Mouse (Mus musculus) hindbrain, embryonic 10.5 days (tissue): ENCODE results near the gene St6galnac6. TPM values are rescaled to one million over a fixed set of nuclear protein-coding genes. Genes with fewer than 3 reads are reported as not detected.

Experiments used
- DNase-seq: peaks from one replicate; pipeline ENCODE4 v3.0.0-alpha.2; 2017; ENCODE audit warnings: low spot score
- H3K27ac ChIP-seq: fragments of 300-500 bp; sonication (generic); 2 replicates; pipeline ENCODE4 v1.5.1; 2016; ENCODE audit warnings: mild to moderate bottlenecking, moderate library complexity
- H3K27me3 ChIP-seq: fragments of 300-500 bp; sonication (generic); 2 replicates; pipeline ENCODE4 v1.6.1; 2016; ENCODE audit warnings: mild to moderate bottlenecking; ENCODE audit not compliant: poor library complexity, insufficient read depth, severe bottlenecking
- H3K36me3 ChIP-seq: fragments of 300-500 bp; sonication (generic); 2 replicates; pipeline ENCODE4 v1.6.1; 2016; ENCODE audit warnings: mild to moderate bottlenecking, moderate library complexity
- H3K4me1 ChIP-seq: fragments of 300-500 bp; sonication (generic); replicated peaks from 2 replicates; pipeline ENCODE4 v1.6.1; 2016; ENCODE audit warnings: mild to moderate bottlenecking
- H3K4me3 ChIP-seq: fragments of 300-500 bp; sonication (generic); 2 replicates; pipeline ENCODE4 v1.5.1; 2016; ENCODE audit warnings: mild to moderate bottlenecking, moderate library complexity
- H3K9me3 ChIP-seq: fragments of 300-500 bp; sonication (generic); 2 replicates; pipeline ENCODE4 v1.6.1; 2016; ENCODE audit warnings: mild to moderate bottlenecking, moderate library complexity
- WGBS: fragments of 180-500 bp; shearing (Covaris S2); methylation state at CpG from one replicate; pipeline ENCODE4 v1.1.7; 2016; 5-methylcytosine and 5-hydroxymethylcytosine counted together
- microRNA counts: library from miRNA; unstranded; fragments of <30 nt; microRNA quantifications from one replicate; lab custom pipeline; 2017
- polyA plus RNA-seq: library from polyadenylated mRNA; unstranded; fragments of >200 nt; fragmentation: Nextera tagmentation; extraction: Ambion mirVana; gene quantifications from 2 replicates; pipeline ENCODE4 v1.2.1, GENCODE M21; 2016

St6galnac6 gene
- polyA plus RNA-seq, 1 experiment from 2014 or later, result 12.7 TPM

- Histone ChIP-seq H3K27ac (peak overlapping the region; percentile 81), H3K4me1 (peaks cover 26% of the 10 kb centered on the region), H3K36me3 (no peaks in the 10 kb centered on the region), H3K4me3 (no peak overlapping the region), H3K9me3 (no peaks in the 10 kb centered on the region), H3K27me3 (no peaks in the 10 kb centered on the region)
- DNase-seq, result peak; percentile 61
- 59% methylated on average over 12 of the region's 12 CpGs for WGBS
Observed at GRCm38 (mm10) chr2:32655826-32656225, 56.3 kb downstream of the St6galnac6 start.

GRCm38 (mm10) chr2:32658873-32659272 is 59.4 kb downstream of the St6galnac6 start:
- Histone ChIP-seq H3K4me1 (peaks cover 35% of the 10 kb centered on the region), H3K27ac (no peak overlapping the region), H3K27me3 (no peaks in the 10 kb centered on the region), H3K4me3 (no peak overlapping the region), H3K36me3 (no peaks in the 10 kb centered on the region), H3K9me3 (no peaks in the 10 kb centered on the region)
- 82% methylated on average over 2 of the region's 2 CpGs for WGBS
- DNase-seq, result no peak

- H3K4me1 ChIP-seq, result peaks cover 18% of the 10 kb centered on the region
- no peaks in the 10 kb centered on the region for H3K9me3 ChIP-seq
- no peaks in the 10 kb centered on the region for H3K36me3 ChIP-seq
- 50% methylated on average over 7 of the region's 7 CpGs for WGBS
- DNase-seq, result no peak
- peak overlapping the region; percentile 77 for H3K27ac ChIP-seq
- no peaks in the 10 kb centered on the region for H3K27me3 ChIP-seq
- no peak overlapping the region for H3K4me3 ChIP-seq
Observed at GRCm38 (mm10) chr2:32661509-32662107, 62.1 kb downstream of the St6galnac6 start.

- 56% methylated on average over 5 of the region's 5 CpGs for WGBS
- H3K27me3 ChIP-seq, result no peaks in the 10 kb centered on the region
- peak overlapping the region; percentile 77 for H3K27ac ChIP-seq
- DNase-seq, result no peak
- H3K9me3 ChIP-seq, result no peaks in the 10 kb centered on the region
- H3K4me3 ChIP-seq, result no peak overlapping the region
- peaks cover 18% of the 10 kb centered on the region for H3K4me1 ChIP-seq
- no peaks in the 10 kb centered on the region for H3K36me3 ChIP-seq
Observed at GRCm38 (mm10) chr2:32662291-32662690, 62.8 kb downstream of the St6galnac6 start.

GRCm38 (mm10) chr2:32665345-32665744 is 65.8 kb downstream of the St6galnac6 start:
- peak overlapping the region; percentile 4 for H3K27ac ChIP-seq
- no peaks in the 10 kb centered on the region for H3K9me3 ChIP-seq
- peaks cover 28% of the 10 kb centered on the region for H3K4me1 ChIP-seq
- H3K36me3 ChIP-seq, result no peaks in the 10 kb centered on the region
- H3K27me3 ChIP-seq, result no peaks in the 10 kb centered on the region
- 81% methylated on average over 8 of the region's 8 CpGs for WGBS
- no peak for DNase-seq
- H3K4me3 ChIP-seq, result no peak overlapping the region

- 88% methylated on average over 6 of the region's 6 CpGs for WGBS
- no peaks in the 10 kb centered on the region for H3K36me3 ChIP-seq
- H3K27ac ChIP-seq, result 0 out of 2 replicates have a peak overlapping the region, but pooled peaks have one; percentile 4
- no peaks in the 10 kb centered on the region for H3K27me3 ChIP-seq
- no peaks in the 10 kb centered on the region for H3K9me3 ChIP-seq
- peaks cover 28% of the 10 kb centered on the region for H3K4me1 ChIP-seq
- DNase-seq, result no peak
- no peak overlapping the region for H3K4me3 ChIP-seq
Observed at GRCm38 (mm10) chr2:32665853-32666252, 66.3 kb downstream of the St6galnac6 start.

- no peak for DNase-seq
- H3K27ac ChIP-seq, result peak overlapping the region; percentile 29
- H3K4me1 ChIP-seq, result peaks cover 17% of the 10 kb centered on the region; the same call in 1 of the 2 replicates
- no peaks in the 10 kb centered on the region for H3K27me3 ChIP-seq
- 0 out of 2 replicates have a peak, but pooled peaks cover 2% of the 10 kb centered on the region for H3K36me3 ChIP-seq
- WGBS, result 56% methylated on average over 11 of the region's 11 CpGs
- no peaks in the 10 kb centered on the region for H3K9me3 ChIP-seq
- no peak overlapping the region for H3K4me3 ChIP-seq
Observed at GRCm38 (mm10) chr2:32667775-32668174, 68.3 kb downstream of the St6galnac6 start.

GRCm38 (mm10) chr2:32668176-32668575 is 68.7 kb downstream of the St6galnac6 start:
- Histone ChIP-seq H3K27ac (peak overlapping the region; percentile 29), H3K27me3 (no peaks in the 10 kb centered on the region), H3K4me3 (no peak overlapping the region), H3K9me3 (no peaks in the 10 kb centered on the region), H3K4me1 (peaks cover 17% of the 10 kb centered on the region; the same call in 1 of the 2 replicates), H3K36me3 (0 out of 2 replicates have a peak, but pooled peaks cover 6% of the 10 kb centered on the region)
- WGBS, result 81% methylated on average over 7 of the region's 7 CpGs
- no peak for DNase-seq

GRCm38 (mm10) chr2:32669876-32670275 is 70.4 kb downstream of the St6galnac6 start:
- H3K9me3 ChIP-seq, result no peaks in the 10 kb centered on the region
- peaks cover 17% of the 10 kb centered on the region; the same call in 1 of the 2 replicates for H3K4me1 ChIP-seq
- no peak overlapping the region for H3K27ac ChIP-seq
- DNase-seq, result no peak
- no peaks in the 10 kb centered on the region for H3K27me3 ChIP-seq
- 0 out of 2 replicates have a peak, but pooled peaks cover 8% of the 10 kb centered on the region for H3K36me3 ChIP-seq
- WGBS, result 75% methylated on average over 3 of the region's 3 CpGs
- H3K4me3 ChIP-seq, result no peak overlapping the region

MicroRNAs encoded within 50 kb of the gene (microRNA counts, 519-probe panel; counts per million panel counts)
- 1,255 counts per million, percentile 77 among the panel's probes with 10 or more counts for microRNA mmu-miR-1954 (lab: Ali Mortazavi, UCI)

Other genes with a start within 250 kb of the St6galnac6 start
- gene Ciz1, start 247.4 kb upstream of the St6galnac6 start, polyA plus RNA-seq, result 56.3 and 69.4 TPM in 2 replicates
- 12.3 and 17.0 TPM in 2 replicates for gene Dnm1, start 246.4 kb upstream of the St6galnac6 start, polyA plus RNA-seq
- 41.4 and 66.7 TPM in 2 replicates for gene 1110008P14Rik, start 217.8 kb upstream of the St6galnac6 start, polyA plus RNA-seq
- gene Lcn2, start 211.5 kb upstream of the St6galnac6 start, polyA plus RNA-seq, result not detected in 2 replicates
- gene Ptges2, start 203.8 kb upstream of the St6galnac6 start, polyA plus RNA-seq, result 26.3 and 32.3 TPM in 2 replicates
- 6.0 and 6.4 TPM in 2 replicates for gene Naif1, start 149.3 kb upstream of the St6galnac6 start, polyA plus RNA-seq
- gene Slc25a25, start 148.3 kb upstream of the St6galnac6 start, polyA plus RNA-seq, result 28.8 and 34.4 TPM in 2 replicates
- 10.9 and 11.0 TPM in 2 replicates for gene Fam102a, start 64.4 kb upstream of the St6galnac6 start, polyA plus RNA-seq
- gene Dpm2, start 28.9 kb upstream of the St6galnac6 start, polyA plus RNA-seq, result 116 and 131 TPM in 2 replicates
- gene Pip5kl1, start 24.9 kb upstream of the St6galnac6 start, polyA plus RNA-seq, result 1.6 and 2.5 TPM in 2 replicates
- gene 9430097D07Rik, start 24.0 kb upstream of the St6galnac6 start, polyA plus RNA-seq, result 0.11 and 0.39 TPM in 2 replicates
- gene St6galnac4, start 12.6 kb upstream of the St6galnac6 start, polyA plus RNA-seq, result 19.8 and 21.0 TPM in 2 replicates
- 26.9 and 37.6 TPM in 2 replicates for gene Ak1, start 22.0 kb downstream of the St6galnac6 start, polyA plus RNA-seq
- 28.8 and 35.8 TPM in 2 replicates for gene Eng, start 46.9 kb downstream of the St6galnac6 start, polyA plus RNA-seq
- 25.9 and 29.5 TPM in 2 replicates for gene Fpgs, start 104.4 kb downstream of the St6galnac6 start, polyA plus RNA-seq
- 121 and 125 TPM in 2 replicates for gene Cdk9, start 113.4 kb downstream of the St6galnac6 start, polyA plus RNA-seq
- 27.6 and 39.1 TPM in 2 replicates for gene Sh2d3c, start 121.3 kb downstream of the St6galnac6 start, polyA plus RNA-seq
- 1.3 and 1.7 TPM in 2 replicates for gene 6330409D20Rik, start 141.3 kb downstream of the St6galnac6 start, polyA plus RNA-seq
- 56.9 and 61.6 TPM in 2 replicates for gene Tor2a, start 157.5 kb downstream of the St6galnac6 start, polyA plus RNA-seq
- 0.31 and 0.73 TPM in 2 replicates for gene Ttc16, start 175.9 kb downstream of the St6galnac6 start, polyA plus RNA-seq
- 5.7 and 7.2 TPM in 2 replicates for gene Ptrh1, start 176.1 kb downstream of the St6galnac6 start, polyA plus RNA-seq
- 1.1 and 1.2 TPM in 2 replicates for gene Cfap157, start 184.7 kb downstream of the St6galnac6 start, polyA plus RNA-seq
- gene Stxbp1, start 247.5 kb downstream of the St6galnac6 start, polyA plus RNA-seq, result 40.1 and 63.3 TPM in 2 replicates